Mouse (Mus musculus): ENCODE data around the gene Luc7l3.

The Luc7l3 gene

DNA sequence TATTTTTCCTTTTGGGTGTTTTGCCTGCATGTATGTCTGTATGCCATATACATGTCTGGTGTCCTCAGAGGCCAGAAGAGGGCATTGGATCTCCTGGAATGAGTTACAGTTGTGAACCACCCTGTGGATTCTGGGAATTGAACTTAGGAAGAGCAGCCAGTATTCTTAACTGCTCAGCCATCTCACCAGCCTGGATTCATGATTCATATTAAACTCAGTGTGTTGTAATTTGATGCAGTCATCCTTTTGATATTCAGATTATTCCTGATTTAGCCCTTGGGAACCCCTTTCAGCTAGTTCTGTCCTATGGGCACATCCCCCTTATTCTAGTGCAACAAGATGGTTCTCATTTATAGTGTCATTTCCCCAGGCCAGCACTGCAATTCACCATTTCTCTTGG is 14.8 kb upstream of the Luc7l3 start:
- no peak for DNase-seq

DNA sequence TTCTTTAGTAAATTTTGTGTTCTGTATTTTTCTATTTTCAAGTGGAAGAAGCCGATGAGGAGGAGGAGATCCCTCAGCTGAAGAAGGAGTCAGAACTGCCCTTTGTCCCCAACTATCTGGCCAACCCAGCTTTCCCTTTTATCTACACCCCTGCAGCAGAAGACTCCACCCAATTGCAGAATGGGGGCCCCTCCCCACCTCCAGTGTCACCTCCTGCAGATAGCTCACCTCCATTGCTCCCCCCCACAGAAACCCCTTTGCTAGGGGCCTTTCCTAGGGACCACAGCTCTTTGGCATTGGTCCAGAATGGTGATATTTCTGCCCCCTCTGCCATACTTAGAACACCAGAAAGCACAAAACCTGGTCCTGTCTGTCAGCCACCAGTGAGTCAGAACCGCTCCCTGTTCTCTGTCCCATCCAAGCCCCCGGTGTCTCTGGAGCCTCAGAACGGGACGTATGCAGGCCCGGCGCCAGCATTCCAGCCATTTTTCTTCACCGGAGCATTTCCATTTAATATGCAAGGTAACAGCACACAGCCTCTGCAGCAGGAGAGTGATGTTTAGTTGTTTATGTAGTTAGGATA is 12.7 kb upstream of the Luc7l3 start:
- DNase-seq, result peak; percentile 88

DNA sequence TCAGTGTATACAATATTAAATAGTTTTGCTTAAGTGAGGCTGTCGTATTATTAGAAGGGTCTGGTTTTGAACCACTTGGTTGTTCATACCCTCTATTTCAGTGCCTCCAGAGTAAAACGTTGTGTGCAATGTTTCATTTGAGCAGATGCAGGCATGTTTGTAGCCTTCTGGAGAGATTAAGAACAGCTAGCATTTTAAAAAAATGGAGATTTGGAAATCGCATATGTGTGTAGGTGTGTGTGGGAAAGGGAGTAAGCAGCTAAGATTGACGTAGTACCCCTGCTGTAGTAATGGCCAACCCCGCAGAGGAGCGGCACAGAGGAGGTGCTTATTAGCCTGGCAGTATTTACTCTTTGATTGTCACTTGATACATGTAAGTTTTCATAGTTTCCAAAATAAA is 10.9 kb upstream of the Luc7l3 start:
- no peak for DNase-seq

DNA sequence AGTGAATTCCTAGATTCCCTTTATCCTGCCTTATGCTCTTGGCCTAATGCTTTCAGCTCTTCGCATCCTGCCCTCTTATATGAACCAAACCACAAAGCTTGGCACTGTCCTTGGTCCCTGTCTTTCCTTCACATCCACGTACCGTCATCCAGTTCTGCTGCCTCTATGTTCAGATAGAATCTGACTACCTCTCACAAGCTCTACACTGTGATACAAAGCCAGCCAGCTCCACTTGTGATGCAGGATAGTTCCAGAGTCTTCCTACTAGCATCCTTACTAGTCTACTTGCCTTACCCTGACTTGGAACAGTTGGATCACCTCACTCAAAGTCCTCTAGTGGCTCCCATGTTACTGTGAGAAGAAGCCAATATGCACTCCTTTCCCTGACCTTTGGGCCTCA is 8.4 kb upstream of the Luc7l3 start:
- DNase-seq, result no peak

DNA sequence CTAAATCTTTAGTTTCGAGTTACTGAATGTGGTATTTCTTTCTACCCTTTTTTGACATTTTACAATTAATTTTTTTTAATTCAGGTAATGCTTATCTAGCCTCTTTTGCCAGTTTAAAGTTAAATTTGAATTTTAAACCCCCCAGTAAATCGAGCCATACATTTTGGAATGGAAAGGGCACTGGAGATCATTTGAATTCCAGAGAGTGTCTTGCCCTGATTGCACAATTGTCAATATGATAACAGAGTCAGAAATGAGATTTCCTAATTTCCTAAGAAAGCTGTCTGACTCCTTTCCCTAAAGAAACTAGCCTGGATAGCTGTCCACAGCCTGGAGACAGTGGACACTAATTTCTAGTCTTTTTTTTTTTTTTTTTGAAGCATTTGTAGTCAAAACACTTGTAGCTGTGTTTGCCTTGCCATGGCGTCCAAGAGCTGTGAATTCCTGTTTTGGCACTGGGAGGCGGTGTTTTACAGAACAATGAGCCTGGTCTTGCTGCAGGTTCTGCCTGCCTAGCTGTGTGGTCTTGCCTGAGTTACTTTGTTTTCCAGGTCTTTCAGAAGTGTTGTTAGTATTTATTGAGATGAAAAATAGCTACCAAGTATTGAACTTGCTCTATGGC is 7.6 kb upstream of the Luc7l3 start:
- DNase-seq, result peak; percentile 51

DNA sequence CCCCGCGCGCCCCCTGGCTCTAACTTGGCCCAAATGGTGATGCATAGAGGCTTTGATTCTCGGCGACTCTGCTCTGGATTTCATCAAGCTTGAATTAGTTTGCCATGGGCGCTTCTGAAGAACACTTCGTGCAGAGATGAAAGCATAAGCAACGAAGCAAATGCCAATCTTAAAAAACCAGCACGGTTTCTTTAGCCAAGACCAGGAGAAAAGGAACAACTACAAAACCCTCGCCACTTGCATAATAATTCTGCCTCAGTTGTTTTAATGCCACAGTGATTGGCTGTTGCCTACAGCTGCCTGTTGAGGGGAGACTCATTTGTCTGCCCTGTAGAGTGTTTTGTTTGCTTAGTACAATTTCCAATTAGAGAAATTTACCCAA is 6.8 kb upstream of the Luc7l3 start:
- no peak for DNase-seq

DNA sequence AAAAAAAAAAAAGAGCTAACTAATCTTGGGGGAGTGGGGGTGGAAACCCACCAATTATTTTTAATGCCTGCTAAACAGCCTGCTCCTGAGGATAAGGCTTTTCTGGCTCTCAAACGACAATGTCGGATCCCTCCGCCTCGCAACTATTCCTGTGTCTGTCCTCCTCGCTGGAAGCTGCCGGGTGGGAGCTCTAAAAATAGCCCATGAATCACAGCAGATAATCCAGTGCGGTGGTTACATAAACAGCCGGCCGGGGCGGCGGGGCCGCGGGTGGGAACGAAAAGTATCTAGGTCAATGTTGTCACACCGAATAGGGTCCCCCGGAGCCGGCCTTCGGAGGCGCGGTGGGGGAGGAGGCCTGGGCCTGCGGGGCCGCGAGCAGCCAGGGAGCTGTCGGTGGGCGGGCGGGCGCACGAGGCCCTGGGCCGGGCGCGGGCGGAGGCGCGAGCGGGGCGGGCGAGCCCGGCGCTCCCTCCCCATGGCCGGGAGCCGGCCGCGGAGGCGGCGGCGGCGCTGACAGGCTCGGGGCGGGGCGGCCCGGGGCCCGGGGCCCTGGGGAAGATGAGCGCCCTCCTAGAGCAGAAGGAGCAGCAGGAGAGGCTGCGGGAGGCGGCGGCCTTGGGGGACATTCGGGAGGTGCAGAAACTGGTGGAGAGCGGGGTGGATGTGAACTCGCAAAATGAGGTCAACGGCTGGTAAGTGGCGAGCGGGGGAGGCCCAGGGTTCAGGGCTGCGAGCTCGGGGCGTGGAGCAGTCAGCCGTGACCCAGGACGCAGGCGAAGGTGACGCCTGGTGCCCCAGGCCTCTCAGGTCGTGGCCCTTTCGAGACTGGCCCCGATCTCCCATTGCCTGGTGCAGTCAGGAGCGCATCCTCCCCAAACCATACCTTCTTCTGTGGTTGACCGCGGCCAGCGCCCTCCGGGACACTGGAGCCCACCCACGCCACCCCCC is 6.2 kb upstream of the Luc7l3 start, which contains the start of gene Ankrd40:
Ankrd40 (plus strand) TSS at position 309 of the 951 bp plus-strand sequence.
- DNase-seq, result peak; percentile 88

DNA sequence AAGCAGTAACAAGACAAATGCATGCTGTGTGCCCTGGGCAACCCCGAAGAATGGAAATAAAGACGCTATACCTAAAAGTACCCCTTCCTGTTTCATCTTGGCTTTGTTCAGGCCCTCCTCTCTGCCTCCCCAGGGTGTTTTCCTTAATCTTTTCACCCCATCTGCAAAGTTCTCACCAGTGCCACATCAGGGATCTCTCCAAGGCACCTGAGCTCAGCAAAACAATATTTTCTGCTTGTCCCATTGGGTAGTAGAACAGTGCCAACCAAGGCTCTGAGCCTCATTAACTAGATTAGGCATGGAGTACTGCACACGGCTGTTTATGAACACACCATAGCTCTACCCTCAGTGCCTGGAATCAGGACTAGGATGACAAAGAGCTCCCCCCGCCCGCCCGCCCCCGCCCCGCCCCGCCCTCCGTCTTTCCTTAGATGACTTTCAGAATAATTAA is 5.2 kb upstream of the Luc7l3 start:
- DNase-seq, result no peak

DNA sequence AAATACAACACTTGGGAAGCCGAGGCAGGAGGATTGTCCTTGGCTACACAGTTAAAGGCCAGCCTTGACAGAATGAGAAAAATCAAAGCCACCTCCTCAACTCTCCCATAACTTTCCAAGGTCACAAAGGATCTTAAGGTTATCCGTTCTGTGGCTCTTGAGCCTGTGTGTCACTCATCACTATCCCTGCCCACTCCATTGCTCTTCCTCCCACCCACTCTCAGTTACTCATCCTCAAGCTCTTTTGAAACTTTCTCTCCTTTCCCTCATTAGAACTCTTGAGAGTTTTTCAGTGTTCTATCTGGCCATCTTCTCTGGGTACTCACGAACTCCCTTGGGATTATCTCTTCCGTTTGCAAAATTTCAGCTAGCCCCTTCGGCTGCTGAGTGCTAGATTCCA is 2.8 kb upstream of the Luc7l3 start:
- no peak for DNase-seq

DNA sequence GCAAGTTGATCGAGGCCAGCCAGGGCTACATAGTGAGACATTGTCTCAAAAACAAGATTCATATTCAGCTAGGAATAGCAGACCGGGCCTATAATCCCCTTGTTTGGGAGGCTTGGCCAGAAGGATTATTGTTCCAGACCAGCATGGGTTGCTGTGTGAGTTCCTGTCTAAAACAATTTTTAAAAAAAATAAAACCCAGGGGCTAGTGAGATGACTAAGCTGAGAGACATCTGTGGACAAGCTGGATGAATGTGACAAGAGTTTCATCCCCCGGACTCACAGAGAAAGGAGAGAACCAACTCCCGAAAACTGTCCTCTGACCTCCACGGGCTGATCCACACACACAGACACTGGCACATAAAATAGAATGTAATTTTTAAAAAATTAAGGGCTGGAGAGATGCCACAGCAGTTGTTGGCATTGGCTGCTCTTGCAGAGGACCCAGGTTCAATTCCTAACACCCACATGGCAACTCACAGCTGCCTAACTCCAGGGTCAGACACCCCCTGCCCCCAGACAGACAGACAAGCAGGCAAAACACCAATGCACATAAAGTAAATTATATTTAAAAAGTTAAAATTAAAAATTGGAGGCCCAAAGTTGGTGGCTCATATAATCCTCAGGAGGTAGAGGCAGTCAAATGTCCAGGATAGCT is 1.6 kb upstream of the Luc7l3 start:
- DNase-seq, result no peak

DNA sequence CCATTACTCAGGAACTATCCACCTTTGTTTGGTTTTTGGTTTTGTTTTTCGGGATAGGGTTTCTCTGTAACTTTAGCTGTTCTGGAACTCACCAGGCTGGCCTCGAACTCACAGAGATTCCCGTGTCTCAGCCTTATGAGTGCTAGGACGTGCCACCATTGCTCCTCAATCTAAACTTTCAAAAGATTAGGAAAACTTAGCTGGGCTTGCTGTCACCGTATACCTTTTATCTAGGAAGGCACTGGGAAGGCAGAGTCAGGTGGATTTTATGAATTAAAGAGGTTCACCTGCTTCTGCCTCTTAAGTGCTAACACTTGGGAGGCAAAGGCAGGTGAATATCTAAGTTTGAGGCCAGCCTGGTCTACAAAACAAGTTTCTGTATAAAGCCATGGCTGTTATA is 848 bp upstream of the Luc7l3 start:
- DNase-seq, result no peak

DNA sequence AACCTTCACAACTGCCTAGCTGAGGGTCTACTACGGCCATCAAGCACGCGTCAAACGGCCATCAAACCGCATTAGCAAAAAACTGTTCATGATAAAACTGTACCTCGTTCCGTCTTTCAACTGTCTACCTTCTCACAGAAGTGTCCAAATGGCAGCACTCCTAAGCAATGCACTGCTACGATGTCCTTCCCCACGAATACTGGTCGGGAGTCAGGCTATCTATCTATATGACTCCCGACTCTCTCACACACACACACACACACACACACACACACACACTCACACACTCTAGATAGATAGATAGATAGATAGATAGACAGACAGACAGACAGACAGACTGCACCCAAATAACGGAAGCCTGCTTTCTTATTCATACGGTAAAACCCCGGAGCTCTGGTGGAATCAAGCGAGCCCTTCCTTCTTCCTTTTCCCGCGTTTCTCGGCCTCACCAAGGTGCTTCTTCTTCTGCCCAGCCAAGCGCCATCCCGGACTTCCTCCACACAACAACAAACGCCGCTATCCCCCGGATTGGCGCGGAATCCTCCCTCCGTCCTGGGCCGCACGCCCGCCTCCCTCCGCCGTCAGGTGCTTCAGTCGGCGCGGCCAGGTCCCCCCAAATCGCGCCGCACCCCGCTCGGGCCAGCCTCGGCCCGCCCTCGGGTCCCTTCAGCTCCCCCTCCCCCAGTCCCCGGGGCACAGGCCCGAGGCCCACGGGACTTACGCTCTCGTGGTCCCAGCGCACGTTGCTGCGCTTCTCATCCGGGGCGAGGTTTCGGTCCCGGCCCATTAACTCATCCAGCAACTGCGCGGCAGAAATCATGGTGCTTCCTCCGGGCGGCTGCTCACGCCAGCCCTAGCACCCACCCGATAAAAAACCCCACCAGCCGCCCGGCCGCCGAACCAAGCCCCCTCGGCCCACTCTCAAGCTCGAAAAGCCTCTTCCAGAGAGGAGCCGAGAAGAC is 538 bp downstream of the Luc7l3 start:
- peak; percentile 66 for DNase-seq

DNA sequence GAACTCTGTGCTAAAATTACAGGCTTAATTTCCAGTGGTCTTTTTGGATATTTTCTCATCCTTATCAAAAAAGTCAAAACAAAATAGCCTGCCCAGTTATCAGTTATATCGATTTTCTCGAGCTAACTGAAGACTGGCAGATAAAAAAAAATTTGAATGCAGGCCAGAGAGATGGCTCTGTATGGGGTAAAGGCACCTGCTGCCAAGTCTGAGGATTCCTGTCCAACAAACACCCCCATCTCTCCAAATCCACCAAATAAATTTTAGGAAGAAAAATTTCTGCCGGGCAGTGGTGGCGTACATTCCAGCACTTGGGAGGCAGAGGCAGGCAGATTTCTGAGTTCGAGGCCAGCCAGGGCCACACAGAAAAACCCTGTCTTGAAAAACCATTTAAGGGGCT is 3.7 kb downstream of the Luc7l3 start:
- DNase-seq, result no peak

DNA sequence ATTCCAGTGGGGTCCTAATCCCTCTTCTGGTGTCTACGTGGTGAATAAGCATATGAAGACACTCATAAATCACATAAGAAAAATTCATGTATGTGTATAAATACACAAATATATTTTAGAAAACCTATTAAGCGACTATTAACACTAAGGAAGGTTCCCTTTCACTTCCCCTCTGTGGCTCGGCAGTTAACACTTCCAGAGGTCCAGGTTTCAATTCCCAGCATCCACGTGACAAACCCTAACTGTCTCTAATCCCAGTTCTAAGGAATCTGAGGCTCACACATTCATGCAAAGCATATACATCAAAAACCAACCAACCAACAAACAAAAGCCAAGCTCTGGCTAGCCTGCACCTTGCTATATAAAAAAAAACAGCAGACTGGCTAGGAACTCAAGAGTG is 4.3 kb downstream of the Luc7l3 start:
- no peak for DNase-seq

DNA sequence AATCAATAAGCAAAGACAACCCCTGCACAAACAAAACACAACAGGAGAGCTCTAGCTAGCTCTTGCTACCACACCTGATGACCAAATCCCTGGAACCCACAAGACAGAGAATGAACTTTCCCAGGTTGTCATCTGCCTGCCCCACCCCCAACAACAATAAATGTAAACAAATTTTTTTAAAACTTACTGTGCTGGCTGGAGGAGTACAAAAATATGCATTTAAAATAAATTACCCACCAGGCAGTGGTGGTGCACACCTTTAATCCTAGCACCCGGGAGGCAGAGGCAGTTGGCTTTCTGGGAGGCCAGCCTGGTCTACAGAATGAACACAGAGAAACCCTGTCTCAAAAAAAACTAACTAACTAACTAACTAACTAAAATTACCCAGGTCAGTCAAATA is 4.8 kb downstream of the Luc7l3 start:
- DNase-seq, result no peak

DNA sequence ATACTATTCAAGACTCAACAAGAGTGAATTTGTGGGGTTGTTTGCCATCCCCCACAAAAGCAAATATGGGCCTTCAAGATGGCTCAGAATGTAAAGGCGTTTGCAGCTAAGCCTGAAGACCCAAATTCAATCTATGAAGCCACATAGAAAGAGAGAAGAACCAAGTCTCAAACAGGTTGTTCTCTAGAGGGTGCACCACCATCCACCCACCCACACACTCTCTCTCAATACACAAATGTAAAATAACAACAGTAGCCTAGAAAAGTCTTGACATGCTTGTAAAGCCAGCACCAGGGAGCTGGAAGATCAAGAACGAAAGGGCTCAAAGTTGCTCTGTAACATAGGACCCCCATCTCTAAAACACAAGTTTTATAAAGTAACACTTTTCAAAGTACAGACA is 5.3 kb downstream of the Luc7l3 start:
- DNase-seq, result no peak

DNA sequence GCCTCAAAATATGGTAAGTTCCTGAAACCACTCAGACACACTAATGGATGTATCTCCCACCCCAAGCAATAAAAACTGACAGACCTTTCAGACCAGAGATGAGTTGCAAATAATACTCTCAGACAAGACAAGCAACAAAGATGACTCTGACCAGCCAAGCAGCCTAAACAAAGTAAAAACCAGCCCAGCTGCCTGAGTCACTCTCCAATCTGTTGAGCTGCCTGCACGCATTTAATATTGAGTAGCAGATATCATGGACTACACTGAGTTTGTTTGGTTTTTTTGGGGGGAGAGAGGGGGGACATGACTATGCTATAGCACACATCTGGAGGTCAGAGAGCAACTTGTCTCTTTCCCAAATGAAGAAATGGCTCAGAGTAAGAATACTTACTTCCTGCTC is 6.5 kb downstream of the Luc7l3 start:
- no peak for DNase-seq

DNA sequence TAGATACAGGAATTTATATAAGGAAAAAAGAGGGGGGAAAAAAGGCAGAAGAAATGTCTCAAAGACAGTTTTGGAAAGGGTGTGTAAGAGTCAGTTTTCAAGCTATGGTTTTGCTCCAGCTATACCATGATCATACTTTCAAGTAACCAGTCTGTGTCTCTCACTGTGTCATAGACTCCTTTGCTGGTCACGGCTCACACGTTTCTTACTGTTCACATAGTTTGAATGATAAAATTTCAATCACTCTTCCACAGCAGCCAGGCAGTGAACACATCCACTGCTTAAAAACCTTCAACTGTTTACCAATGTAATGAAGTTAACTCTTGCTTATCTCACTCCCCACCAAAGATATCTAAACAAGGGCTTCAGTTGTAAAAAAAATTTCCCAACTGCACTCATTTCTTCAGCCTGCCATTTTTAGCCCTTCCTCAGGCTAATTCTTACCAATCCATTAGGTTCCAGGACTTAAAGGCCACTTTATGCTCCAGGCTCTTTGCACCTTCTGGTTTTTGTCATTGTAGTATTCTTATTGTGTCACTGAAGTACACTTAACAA is 7.6 kb downstream of the Luc7l3 start:
- DNase-seq, result no peak

DNA sequence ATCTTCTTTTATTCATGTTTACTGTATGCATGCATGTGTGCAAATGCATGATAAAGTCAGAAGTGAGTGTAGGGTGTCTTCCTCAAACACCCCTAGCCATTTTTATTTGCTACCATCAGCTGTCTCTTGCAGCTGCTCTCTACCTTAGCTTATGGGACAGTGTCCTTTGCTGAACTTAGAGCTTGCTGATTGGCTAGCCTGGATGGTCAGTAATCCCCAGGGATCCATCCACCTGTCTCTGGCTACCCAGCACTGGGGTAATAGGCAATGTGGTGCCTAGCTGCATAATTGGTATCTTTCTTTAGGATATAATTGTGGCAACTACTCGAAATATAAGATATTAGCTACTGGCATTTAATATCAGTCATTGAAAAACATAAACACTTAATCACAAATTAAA is 9.1 kb downstream of the Luc7l3 start:
- DNase-seq, result no peak

DNA sequence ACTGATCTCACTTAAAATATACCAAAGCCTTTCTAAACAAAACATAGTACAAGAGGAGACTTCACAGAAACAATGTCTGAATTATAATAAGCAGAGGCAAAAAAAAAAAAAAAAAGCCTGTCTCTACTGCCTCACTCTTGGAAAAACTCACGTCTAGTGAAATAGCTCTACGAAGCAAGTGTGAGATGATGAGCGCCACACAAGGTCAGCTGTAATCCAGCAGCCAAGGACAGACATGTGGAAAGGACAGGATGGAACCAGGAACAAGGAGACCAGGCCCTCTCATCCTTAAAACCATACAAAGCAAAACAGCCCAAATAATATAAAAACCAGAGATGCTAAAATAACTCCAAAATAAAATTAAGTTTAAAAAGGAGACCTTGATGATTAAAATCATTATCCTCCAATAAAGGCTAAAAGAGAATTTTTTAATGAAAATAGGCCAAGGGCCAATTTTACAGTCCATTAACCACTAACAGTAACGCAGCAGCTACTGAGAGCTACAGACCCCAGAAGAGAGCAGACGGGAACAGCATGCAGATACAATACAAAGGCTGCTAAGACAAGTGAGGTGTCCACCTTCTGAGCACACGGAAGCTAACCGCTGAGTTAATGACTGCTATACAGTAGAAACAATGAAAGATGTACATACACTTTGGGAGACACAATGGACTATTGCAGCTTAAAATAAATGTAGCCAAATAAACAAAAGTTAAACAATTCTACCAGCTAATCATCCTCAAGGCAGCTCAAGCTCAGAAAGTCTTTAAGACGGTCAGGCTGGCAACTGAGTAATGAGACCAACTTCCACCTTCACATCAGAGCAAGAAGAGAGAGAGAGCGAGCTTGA is 26.6 kb downstream of the Luc7l3 start:
- no peak for DNase-seq

All from liver (tissue).